Mouse (Mus musculus) forebrain, postnatal 0 days (tissue): Measurements from ENCODE around the gene Irx4. TPM values are rescaled to one million over a fixed set of nuclear protein-coding genes. Genes with fewer than 3 reads are reported as not detected.

ENCODE experiments used
- ATAC-seq: fragments of 200-750 bp; cut with Nextera tagmentation; 2 replicates; pipeline ENCODE4 v1.8.0; 2017; ENCODE audit warnings: mild to moderate bottlenecking, moderate library complexity
- DNase-seq: peaks from one replicate; pipeline ENCODE4 v3.0.0-alpha.2; 2015
- H3K27ac ChIP-seq: fragments of 300-500 bp; sonication (generic); 2 replicates; pipeline ENCODE4 v1.5.1; 2014; ENCODE audit warnings: low read depth, mild to moderate bottlenecking, antibody characterized with exemption, low read length, moderate library complexity, mixed read lengths
- H3K27me3 ChIP-seq: fragments of 300-500 bp; sonication (generic); 2 replicates; pipeline ENCODE4 v1.6.1; 2014; ENCODE audit warnings: mild to moderate bottlenecking, low read length, mixed read lengths; ENCODE audit not compliant: insufficient read depth
- H3K36me3 ChIP-seq: fragments of 300-500 bp; sonication (generic); 2 replicates; pipeline ENCODE4 v1.6.1; 2014; ENCODE audit warnings: mild to moderate bottlenecking, moderate library complexity; ENCODE audit not compliant: insufficient read depth
- H3K4me1 ChIP-seq: fragments of 300-500 bp; sonication (generic); 2 replicates; pipeline ENCODE4 v1.6.1; 2014; ENCODE audit warnings: antibody characterized with exemption; ENCODE audit not compliant: insufficient read depth
- H3K4me2 ChIP-seq: fragments of 300-500 bp; sonication (generic); 2 replicates; pipeline ENCODE4 v1.6.1; 2014; ENCODE audit warnings: low read depth, mild to moderate bottlenecking, moderate library complexity
- H3K4me3 ChIP-seq: fragments of 300-500 bp; sonication (generic); 2 replicates; pipeline ENCODE4 v1.5.1; 2014; ENCODE audit warnings: low read depth, low read length, mixed read lengths
- H3K9ac ChIP-seq: fragments of 300-500 bp; sonication (generic); 2 replicates; pipeline ENCODE4 v1.6.1; 2014; ENCODE audit warnings: mild to moderate bottlenecking
- H3K9me3 ChIP-seq: fragments of 300-500 bp; sonication (generic); 2 replicates; pipeline ENCODE4 v1.6.1; 2016; ENCODE audit warnings: low read length
- CTCF ChIP-seq: sonication (generic); IDR thresholded peaks from 2 replicates; pipeline ENCODE4 v1.5.1; 2016; ENCODE audit warnings: antibody characterized with exemption, control low read depth, low read depth
- WGBS: fragments of 180-500 bp; shearing (Covaris S2); extraction: QIAGEN DNeasy Blood & Tissue Kit; methylation state at CpG from one replicate; pipeline ENCODE4 v1.1.7; 2014; 5-methylcytosine and 5-hydroxymethylcytosine counted together
- polyA plus RNA-seq: library from polyadenylated mRNA; unstranded; fragments of >200 nt; fragmentation: Nextera tagmentation; extraction: Ambion mirVana; gene quantifications from 2 replicates; pipeline ENCODE4 v1.2.1, GENCODE M21; 2015
- total RNA-seq: library from RNA; depleted of rRNA; stranded (reverse); fragments of >200 nt; gene quantifications from 2 replicates; pipeline ENCODE4 v1.2.3, GENCODE M21; 2014; rRNA removed

Irx4 gene
- total and polyA plus RNA-seq, 2 experiments from 2014 or later, result not detected

DNA sequence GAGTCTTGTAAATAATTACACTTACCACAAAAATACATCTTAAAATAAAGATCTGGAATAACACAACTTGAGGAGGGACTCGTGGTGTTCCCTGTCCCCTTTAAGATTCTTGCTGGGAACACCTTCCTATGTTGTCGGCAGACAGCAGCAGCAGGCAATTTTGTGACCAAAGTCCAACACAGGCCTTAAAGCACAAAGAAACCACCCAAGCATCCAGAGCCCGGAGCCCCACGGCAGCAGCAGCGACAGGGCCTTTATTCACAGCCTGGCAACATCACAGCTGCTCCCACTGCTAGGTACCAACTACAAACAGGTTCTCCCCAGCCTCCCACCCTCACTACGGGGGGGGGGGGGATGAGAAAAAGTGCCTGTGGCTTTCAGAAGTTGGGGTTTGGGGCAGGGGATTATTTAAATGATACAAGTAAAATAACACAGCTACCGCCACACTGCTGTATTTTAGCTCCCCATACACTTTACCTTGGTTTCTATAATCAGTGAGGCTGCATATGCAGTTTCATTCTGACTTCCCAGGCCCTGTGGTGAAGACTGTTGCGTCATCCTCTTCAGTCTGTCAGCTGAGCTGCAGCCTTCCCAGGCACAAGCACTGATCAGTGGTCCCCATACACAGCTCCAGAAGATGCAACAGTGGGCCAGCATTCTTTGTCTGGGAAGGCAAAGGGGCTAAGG is 45.3 kb downstream of the Irx4 start:
- WGBS, result 18% methylated on average over 8 of the region's 8 CpGs
- H3K4me1 ChIP-seq, result no peaks in the 10 kb centered on the region
- H3K4me2 ChIP-seq, result no peak overlapping the region
- no peak overlapping the region for H3K9ac ChIP-seq
- ATAC-seq (0 out of 2 replicates have a peak, but pooled peaks have one; percentile 53), DNase-seq (no peak)
- no peaks in the 10 kb centered on the region for H3K36me3 ChIP-seq
- no peak for TF ChIP-seq CTCF
- H3K9me3 ChIP-seq, result no peaks in the 10 kb centered on the region
- H3K27me3 ChIP-seq, result no peaks in the 10 kb centered on the region
- H3K4me3 ChIP-seq, result no peak overlapping the region
- no peak overlapping the region for H3K27ac ChIP-seq

DNA sequence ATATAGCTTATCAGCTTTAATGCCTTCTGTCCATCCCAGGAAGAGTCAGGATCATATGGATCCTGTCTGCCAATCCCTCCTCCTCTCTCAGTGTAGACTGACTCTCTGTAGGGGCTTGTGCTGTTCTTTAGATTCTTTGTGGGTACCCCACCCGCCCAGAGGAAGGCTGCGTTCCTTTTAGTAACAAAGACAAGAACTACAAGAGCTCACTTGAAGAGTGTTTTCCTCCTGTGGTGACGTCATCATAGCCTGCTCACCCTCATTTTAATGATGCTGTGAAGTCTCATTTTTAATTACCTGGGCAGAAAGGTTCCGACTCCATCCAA is 45.8 kb downstream of the Irx4 start:
- Histone ChIP-seq H3K4me2 (no peak overlapping the region), H3K27me3 (no peaks in the 10 kb centered on the region), H3K27ac (no peak overlapping the region), H3K9ac (no peak overlapping the region), H3K36me3 (no peaks in the 10 kb centered on the region), H3K4me1 (no peaks in the 10 kb centered on the region), H3K4me3 (no peak overlapping the region), H3K9me3 (no peaks in the 10 kb centered on the region)
- no peak for TF ChIP-seq CTCF
- ATAC-seq, result 0 out of 2 replicates have a peak, but pooled peaks have one; percentile 30
- 24% methylated on average over 4 of the region's 4 CpGs for WGBS
- no peak for DNase-seq

DNA sequence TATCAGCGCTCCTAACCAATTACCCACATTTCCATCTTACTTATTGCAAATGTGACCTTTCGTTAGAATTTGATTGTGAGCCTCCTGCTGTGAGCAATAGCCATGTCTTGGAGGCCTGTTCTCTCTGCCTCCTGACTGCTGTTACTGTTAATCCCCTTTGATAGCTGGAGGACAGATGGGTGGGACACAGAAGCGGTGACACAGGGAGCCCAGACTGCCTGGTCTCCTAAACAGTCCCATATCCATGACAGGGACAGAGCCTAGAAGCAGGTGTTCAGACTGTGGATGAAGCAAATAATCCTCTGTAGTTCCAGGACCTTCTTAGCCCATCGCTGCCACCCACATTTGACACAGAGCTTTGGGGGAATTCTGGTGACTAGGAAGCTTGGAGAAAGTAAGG is 46.2 kb downstream of the Irx4 start:
- no peak overlapping the region for H3K9ac ChIP-seq
- H3K36me3 ChIP-seq, result no peaks in the 10 kb centered on the region
- H3K9me3 ChIP-seq, result no peaks in the 10 kb centered on the region
- TF ChIP-seq CTCF, result no peak
- no peaks in the 10 kb centered on the region for H3K4me1 ChIP-seq
- no peak overlapping the region for H3K27ac ChIP-seq
- no peak overlapping the region for H3K4me3 ChIP-seq
- no peak for ATAC-seq
- WGBS, result 42% methylated on average over 4 of the region's 4 CpGs
- no peak overlapping the region for H3K4me2 ChIP-seq
- no peak for DNase-seq
- H3K27me3 ChIP-seq, result no peaks in the 10 kb centered on the region

- Histone ChIP-seq H3K4me3 (no peak overlapping the region), H3K9me3 (no peaks in the 10 kb centered on the region), H3K27ac (no peak overlapping the region), H3K4me2 (no peak overlapping the region), H3K36me3 (no peaks in the 10 kb centered on the region), H3K9ac (no peak overlapping the region), H3K27me3 (no peaks in the 10 kb centered on the region), H3K4me1 (no peaks in the 10 kb centered on the region)
- WGBS, result 32% methylated on average over 8 of the region's 8 CpGs
- peak; percentile 71 for TF ChIP-seq CTCF
- ATAC-seq (0 out of 2 replicates have a peak, but pooled peaks have one; percentile 26), DNase-seq (peak; percentile 45)
These were observed 50.1 kb downstream of the Irx4 start for GRCm38 (mm10) chr13:73310183-73310929.

Other genes with a start within 250 kb of the Irx4 start
- 48.3 and 62.6 TPM in 2 replicates for gene Mrpl36, start 68.0 kb downstream of the Irx4 start, total RNA-seq
- gene Mrpl36, start 68.0 kb downstream of the Irx4 start, polyA plus RNA-seq, result 74.3 and 84.6 TPM in 2 replicates
- gene Ndufs6, start 68.1 kb downstream of the Irx4 start, total RNA-seq, result 117 and 128 TPM in 2 replicates
- gene Ndufs6, start 68.1 kb downstream of the Irx4 start, polyA plus RNA-seq, result 423 and 557 TPM in 2 replicates
- 136 and 144 TPM in 2 replicates for gene Lpcat1, start 206.7 kb downstream of the Irx4 start, total RNA-seq
- gene Lpcat1, start 206.7 kb downstream of the Irx4 start, polyA plus RNA-seq, result 76.5 and 87.2 TPM in 2 replicates